Mouse (Mus musculus): ENCODE measurements around the gene Hnrnpr.

Gene Hnrnpr

DNA sequence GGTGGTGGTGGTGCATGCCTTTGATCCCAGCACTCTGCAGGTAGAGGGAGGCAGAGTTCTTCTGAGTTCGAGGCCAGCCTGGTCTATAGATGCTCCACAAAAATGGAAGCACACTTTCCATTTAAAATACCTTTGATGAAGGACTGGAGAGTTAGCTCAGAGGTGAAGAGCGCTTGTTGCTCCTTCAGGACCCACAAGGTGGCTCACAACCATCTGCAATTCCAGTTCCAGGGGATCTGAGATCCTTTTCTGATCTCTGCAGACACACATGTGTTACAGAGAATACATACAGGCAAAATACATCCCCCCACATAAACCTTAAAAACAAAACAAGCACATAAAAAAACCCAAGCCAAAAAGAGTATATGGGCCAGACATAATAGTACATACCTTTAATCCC lies 2.4 kb upstream of the Hnrnpr start:
- no peak for DNase-seq (ENCODE audit: low read depth, low spot score)

DNA sequence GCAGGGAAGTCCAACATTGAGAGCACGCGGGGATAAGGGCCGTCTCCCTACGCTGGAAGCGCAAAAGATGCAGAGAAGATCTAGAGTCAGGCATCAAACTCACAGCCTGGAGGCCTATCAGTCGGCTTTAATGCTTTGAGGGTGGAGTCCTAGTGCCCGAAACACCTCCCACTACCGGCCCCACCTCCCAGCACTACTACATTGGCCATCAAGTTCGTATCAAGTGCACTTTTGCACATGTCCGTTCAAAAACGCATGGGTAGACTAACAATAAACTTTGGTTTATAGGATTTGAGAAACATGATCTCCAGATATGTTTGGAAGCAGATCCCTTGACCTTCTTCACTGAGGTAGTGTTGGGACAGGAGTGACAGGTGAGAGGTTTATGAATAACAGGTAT lies 962 bp upstream of the Hnrnpr start:
- peak; percentile 88 for DNase-seq (ENCODE audit: low read depth, low spot score)

DNA sequence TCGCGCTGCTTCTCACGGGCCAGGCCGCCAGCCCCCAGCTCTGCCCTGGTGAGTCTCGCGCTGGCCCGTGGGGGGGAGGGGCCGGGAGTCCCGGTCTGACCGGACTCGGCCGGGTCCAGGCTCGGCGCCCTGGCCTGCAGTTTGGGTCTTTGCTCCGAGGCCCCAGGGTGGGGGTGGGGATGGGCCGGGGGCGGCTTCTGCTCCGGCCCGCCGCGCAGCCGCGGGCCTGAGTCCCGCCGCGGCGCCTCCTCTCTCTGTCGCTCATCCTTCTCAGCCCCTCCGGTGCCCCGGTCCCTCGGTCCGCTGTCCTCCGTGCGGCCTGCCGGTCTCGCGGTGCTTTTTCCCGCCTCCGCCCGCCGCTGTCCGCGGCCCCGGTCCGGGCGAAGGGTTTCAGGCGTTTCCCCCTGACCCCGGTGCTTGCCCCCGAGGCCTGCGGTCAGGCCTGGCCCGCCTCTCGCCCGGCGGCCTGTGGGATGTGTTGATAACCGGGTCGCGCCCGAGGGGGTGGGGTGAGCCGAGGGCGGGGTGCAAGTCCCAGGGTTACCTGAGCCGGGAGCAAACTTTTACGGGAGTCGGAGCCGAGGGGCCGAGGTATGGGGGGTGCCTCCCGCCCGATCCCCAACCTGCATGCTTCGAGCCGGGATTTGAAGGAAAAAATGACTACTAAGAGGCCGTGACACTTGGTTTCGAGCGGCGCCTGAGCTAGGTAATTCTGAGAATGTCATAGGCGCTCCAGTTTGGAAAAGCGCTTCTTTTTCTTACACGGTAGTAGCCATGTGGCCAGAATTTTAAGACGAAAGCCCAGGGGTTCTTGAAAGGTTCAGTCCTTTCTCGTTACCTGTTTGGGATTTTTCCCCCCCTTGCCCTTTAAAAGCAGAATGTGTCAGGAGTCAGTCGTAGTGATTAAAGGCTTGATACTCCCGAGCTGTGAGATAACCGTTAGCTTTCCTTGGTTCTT lies 579 bp downstream of the Hnrnpr start:
- DNase-seq (ENCODE audit: low read depth, low spot score) = peak; percentile 64

DNA sequence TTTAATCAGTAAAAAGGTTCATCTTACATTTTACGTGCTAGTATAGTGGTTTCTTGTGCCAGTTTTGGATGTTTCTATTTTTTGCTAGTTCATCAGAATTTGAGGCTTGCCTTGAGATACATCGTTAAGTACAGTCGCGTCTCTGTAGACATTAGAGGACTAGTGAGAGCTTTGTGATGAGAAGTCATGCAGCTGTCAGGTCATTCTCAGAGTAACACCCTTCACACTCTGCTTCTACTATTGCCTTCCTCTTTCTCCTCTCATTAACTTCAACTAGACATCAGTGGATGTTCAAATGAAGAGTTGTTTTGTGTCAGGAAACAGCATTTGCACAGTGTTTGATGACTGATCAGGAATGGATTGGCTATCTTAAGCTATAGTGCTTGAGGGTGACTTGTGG lies 1.9 kb downstream of the Hnrnpr start:
- no peak for DNase-seq (ENCODE audit: low read depth, low spot score)

DNA sequence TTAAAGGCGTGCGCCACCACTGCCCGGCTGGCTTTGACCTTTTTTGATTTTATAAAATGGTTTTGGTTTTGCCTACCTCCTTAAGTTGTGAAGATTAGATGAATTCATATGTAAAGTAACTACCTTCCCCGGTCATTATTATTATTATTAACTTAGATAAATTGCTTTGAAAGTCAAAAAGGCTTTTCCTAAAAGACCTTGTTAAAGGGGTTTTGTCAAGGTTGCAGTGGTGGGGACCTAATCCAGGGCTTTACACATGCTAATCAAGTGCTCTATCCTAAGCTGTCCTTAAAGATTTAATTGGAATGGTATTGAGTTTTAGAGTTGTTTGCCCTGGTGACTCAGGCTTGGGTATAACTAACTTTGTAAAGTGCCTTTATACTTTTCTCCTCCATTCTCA lies 6.9 kb downstream of the Hnrnpr start:
- DNase-seq (ENCODE audit: low read depth, low spot score) = peak; percentile 94

DNA sequence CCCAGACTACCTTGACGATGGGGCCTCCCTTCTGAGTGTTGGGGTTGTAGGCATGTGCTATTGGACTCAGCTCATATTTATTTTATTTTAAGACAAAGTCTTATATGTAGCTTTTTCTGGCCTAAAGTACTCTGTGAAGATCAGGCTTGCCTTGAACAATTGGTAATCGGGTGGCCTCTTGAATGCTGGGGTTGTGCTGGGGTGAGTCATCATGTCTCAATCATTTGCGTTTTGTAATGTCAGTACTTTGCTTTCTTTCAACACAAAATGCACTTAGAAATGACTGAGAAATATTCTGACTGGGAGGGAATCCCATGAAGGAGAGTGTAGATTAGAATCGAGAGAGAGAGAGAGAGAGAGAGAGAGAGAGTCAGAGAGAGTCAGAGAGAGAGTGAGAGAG lies 9.3 kb downstream of the Hnrnpr start:
- DNase-seq (ENCODE audit: low read depth, low spot score) = no peak

DNA sequence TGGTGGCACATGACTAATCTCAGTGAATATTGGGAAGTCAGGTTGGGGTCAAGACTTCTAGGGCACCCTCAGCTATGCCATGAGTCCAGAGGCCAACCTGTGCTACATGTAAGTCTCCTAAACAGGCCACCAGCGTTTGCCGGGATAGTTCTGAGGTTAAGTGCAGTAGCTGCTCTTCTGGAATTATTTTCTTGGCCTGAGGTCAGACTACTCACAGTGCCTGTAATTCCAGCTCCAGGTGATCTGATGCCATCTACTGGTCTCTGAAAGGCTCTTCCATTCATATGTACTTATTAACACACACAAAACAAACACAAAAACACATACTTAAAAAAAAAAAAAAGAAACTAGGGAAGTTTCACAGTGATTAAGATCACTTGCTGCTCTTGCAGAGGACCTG lies 13.5 kb downstream of the Hnrnpr start:
- DNase-seq (ENCODE audit: low read depth, low spot score) = no peak

DNA sequence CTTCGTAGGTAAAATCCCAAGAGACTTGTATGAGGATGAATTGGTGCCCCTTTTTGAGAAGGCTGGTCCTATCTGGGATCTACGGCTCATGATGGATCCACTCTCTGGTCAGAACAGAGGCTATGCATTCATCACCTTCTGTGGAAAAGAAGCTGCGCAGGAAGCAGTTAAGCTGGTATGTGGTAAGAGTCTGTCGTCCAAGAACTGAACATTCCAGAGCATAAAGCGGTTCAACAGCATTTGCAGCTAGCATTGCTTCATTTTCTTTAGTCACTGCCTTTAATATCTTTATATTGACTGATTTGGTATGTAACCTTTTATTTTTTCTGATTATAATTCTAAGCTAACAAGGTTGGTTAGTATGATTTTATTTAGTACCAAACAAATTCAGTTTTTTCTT lies 16.5 kb downstream of the Hnrnpr start:
- DNase-seq (ENCODE audit: low read depth, low spot score) = no peak

DNA sequence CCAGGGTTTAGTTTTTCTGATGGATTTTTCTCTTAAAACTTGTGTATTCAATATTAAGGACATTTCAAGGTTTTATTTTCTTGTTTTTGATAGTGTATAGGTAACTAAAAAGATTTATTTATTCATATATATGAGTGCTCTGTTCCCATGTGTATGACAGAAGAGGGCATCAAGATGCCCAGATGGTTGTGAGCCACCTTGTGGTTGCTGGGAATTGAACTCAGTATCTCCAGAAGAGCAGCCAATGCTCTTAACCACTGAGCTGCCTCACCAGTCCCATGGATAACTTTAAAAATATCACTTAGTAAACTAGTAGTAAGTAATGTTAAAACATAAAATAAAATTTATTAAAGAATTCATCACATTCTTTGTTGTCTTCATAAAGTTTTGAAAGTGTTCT lies 17.4 kb downstream of the Hnrnpr start:
- no peak for DNase-seq (ENCODE audit: low read depth, low spot score)

DNA sequence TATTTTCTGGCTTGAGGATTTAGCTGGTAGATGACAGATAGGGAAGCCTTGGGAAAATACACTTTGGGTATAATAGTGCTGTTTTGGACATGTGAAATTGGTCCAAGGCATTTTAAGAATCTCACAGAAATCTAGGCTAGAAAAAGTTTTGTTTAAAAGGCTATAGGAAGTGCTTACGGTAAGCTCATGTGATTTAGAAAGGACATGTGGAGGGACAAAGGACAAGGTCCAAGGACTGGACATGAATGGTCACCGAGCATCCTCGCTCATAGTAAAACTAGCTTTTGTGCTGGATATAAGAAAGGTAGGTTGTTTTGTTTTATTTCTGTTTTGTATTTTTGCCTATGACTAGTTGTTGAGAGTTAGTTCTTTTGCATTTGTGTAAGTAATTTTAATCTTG lies 21.0 kb downstream of the Hnrnpr start:
- no peak for DNase-seq (ENCODE audit: low read depth, low spot score)

DNA sequence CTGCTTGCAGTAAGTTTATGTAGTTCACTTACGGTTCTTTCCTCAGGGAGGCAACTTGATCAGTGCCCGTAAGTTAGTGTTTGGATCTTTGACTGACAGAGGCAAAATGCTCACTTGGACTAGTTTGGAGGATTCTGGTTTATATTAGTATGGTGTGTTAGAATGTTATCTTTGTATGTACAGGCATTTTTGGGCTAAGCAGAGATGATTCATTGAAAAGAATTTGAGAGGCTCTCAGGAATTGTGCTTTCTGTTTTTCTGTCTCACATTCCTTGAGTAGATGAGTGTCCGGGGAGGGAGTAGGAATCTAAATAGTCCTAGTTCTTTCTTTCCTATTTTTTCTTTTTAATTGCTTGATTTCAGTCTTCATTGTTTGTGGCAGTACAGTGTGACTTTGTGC lies 22.4 kb downstream of the Hnrnpr start:
- no peak for DNase-seq (ENCODE audit: low read depth, low spot score)

DNA sequence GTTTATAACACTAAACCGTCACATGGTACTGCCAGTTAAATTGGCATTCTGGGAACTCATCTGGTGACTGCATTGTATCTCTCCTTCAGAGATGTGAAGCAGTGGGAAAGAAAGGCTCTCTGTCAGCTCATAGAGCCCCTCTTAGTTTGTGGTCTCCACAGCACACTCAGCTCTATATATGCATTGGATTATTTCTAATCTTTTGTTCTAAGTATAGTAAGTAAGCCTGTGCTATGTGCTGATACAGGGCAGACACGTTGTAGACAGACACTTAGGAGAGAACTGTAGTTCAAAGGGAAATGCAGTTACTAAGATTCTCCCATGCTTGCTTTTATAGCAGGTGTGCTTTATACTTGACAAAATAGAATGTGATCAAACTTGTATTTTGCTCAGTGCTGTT lies 24.3 kb downstream of the Hnrnpr start:
- no peak for DNase-seq (ENCODE audit: low read depth, low spot score)

DNA sequence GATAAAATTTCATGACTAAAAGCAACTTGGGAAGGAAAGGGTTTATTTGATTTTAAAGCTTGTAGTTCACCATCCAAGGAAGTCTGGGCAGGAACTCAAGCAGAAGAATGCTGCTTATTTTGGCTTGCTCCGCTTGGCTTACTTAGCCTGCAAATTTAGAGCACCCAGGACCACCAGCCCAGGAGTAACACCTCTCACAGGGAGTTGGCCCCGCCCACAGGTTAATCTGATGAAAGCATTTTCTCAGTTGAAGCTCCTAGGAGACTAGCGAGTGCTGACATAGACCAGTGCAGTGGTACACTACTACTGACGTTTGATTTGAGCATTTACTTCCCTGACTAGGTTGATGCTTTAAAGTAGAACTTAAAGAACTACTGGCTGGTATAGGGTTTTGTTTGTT lies 26.4 kb downstream of the Hnrnpr start:
- peak; percentile 54 for DNase-seq (ENCODE audit: low read depth, low spot score)

DNA sequence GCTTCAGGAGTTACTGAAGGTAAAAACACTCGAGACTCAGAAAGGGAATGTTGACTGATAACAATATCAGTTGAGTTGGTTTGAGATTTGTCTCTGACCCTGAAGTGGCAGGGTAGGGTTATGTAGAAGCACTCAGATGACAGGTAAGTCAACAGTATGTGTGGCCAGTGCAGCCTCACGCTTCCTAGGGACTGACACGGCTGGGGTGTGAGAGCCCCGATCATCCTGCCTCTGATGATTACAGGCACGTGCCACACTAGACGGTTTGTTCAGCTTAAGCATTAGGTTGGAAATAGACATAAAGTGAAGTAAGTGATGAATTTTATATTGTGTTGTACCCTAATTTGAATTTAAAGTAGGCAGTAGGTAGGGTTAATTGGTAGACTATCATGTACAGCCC lies 38.9 kb downstream of the Hnrnpr start:
- no peak for DNase-seq (ENCODE audit: low read depth, low spot score)

DNA sequence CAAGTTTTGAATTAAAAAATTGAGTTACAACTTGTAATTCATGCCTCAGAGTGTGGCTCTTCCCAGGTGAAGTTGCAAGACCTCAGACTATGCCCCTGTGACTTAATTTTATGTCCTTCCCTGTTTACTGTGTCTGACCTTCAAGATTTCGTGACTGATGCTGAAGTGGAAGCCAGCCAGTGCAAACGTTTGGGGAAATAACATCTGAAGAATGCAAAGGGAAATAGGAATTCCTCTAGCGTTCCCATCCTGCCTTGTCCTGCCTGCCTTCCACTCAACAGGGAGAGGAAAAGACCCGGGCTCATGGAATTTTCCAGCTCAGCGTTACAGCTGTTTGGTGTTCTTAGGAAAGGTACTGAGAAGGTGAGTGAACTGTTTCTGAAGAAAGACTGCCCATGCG lies 46.3 kb downstream of the Hnrnpr start:
- DNase-seq (ENCODE audit: low read depth, low spot score) = no peak

DNA sequence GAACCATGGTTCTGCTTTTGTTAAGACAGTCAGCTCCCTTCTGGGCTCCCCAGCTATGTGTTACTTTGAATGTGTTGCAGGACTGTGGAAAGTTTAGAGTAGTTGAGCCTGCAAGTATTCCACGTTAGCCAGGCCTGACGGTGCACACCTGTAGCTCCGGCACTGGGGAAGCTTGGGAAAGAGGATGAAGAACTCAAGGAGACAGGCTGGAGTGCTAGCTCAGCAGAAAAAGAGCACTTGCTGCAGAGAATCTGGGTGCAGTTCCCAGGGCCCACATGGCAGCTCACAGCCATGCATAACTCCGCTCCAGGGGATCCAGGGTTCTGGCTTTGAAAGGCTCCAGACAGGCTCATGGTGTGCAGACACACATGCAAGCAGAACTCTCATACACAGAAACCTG lies 46.7 kb downstream of the Hnrnpr start:
- DNase-seq (ENCODE audit: low read depth, low spot score) = no peak

DNA sequence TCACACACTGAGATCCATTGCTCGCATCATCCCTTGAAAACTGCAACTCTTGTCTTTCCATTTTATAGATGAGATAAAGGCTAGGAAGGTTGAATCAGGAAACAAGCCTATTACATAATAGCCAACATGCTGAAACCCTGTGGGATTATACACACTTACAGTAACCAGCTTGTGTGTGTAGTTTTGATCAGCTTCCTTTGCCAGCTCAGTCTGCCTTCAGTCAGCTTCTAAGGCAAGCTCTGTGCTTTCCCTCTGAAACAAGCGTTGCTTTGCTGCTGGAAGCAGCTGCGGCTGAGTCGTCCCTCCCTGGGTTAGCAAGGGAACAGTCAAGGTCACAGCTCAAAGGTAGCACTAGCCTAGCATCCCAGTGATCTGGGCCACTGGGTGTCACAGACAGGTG lies 57.1 kb downstream of the Hnrnpr start:
- no peak for DNase-seq (ENCODE audit: low read depth, low spot score)

DNA sequence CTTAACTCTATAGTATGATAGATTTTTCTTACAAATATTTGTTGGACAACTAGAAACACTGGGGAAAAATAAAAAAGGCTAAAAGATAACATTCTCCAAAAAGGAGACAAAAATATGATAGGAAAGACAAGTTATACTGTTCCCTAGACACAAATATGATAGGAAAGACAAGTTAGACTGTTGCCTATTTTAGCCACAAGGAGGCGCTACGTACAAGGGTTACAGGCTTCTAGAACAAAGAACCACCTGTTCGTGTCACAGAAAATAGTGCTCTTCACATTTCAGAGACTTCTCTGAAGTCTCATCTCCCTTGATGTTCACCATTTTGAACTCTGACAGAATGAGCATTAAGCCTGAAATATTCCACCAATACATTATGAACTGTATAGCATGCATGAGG lies 59.0 kb downstream of the Hnrnpr start:
- peak; percentile 83 for DNase-seq (ENCODE audit: low read depth, low spot score)

DNA sequence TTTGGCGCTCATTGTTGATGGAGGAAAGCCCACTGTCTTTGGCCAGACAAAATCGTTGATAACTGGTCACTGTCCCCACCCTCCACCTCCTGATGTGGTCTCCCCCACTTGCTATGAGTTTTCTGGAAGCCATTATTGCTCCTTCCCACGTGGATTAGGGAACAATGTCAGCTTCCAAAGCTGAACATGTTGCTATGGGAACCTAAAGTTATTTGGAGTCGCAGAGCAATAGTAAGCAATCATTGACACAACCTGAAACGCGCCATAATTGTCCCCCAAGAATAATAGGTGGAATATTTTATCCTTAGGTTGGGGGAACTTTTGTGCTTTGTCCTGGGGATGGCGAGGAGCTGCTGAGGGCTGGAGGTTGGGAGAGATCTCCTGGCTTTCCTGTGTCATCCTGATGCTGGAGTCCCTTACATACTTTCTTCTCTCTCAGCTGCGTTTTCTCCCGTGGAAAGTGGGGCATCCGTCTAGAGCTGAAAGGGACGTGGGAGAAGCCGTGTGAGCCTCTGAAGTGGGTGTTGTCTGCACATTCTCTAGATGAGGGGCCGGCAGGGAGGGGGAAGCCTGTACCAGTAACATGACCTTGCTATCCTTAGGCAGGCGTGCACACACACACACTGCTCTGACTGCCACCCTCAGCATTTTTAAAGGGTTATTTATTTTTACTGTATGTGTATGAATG lies 62.9 kb downstream of the Hnrnpr start:
- no peak for DNase-seq (ENCODE audit: low read depth, low spot score)

DNA sequence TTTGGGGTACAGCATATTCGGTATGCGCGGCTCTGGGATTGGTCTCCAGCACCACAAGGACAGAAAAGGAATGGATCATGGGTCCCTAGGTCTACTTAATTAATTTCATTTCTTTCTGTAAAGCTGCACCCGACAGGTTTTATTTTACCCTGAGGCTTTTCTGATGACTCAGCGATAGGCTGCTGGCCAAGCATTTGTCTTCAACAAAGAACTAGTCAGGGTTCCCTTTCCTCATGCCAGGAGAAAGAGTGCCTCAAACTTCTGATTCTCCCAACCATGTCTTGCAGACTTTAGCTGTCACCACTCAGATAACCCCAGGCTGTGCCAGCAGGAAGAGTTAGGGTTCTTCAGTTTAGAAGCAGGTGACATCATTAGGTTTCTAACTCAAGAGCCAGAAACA lies 66.3 kb downstream of the Hnrnpr start:
- DNase-seq (ENCODE audit: low read depth, low spot score) = no peak

DNA sequence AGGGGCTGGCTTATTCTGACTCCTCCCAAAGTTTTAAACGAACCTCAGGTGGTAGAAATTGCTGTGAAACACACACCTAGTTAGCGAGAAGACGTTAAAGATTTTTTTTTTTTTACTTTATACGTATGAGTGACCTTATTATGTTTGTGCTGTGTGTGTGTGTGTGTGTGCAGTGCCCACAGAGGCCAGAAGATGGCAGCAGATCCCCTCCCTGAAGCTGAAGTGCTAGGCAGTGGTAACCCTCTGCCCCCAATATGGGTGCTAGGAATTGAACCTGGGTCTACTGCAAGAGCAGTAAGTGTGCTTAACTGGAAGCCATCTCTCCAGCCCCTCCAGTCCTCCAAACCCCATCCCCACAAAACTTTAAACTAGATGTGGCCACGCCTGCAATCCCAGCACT lies 72.3 kb downstream of the Hnrnpr start:
- DNase-seq (ENCODE audit: low read depth, low spot score) = no peak

DNA sequence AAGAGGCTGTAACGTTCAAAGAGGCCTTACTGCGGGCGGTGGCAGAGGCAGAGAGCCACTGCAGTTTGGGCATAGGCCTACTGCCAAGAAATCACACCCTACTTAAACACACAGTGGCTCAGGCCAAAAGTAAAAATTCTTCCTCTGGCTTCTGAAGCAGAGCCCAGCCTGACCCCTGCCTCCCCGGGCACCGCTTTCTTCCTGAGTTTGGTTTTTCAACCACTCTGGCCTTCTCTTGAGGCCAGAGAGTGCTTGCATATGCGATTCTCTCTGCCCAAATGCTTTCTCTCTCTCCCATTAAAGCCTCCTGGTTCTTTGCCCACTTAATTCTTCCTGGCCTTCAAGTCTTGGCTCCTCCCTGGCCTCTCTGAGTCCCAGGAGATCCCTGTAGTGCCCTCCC lies 73.1 kb downstream of the Hnrnpr start:
- no peak for DNase-seq (ENCODE audit: low read depth, low spot score)

DNA sequence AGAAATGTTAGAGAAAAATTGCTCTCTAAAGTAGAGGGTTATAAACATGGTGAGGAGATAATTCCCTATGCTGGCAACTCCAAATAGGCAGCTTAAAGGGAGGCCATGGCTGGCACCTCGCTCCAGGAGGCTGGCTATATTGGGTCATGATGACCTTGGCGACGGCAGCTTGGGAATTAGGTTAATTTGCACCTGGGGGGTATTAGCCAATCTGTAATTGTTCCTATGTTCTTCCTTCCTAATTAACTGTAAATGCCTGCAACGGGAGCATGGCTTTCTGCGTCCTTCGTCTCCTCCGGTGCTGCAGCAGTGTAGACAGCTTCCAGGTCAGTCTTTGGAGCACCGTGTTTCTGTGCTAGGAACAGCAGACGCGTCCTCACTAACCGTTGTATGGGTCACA lies 76.5 kb downstream of the Hnrnpr start:
- DNase-seq (ENCODE audit: low read depth, low spot score) = no peak
